Mouse (Mus musculus) left cerebral cortex, postnatal 14 days (tissue): ENCODE measurements at regions not wholly inside any gene's neighbourhood (a gene's known extent, or its start where the extent isn't known, plus 50 kb on each side); places are given as distances from the start of the nearest gene placed in this dataset.
"Not testable (repeated sequence)": the region's sequence is repeated elsewhere in the genome, so short reads cannot be mapped to it uniquely, and the experiment has no call there.

Experiments used
- DNase-seq, 2 experiments: peaks; one replicate each; pipeline ENCODE4 v3.0.0; 2021 to 2022; ENCODE audit warnings: low spot score in 2 of 2, mixed read lengths in 1 of 2
- intact Hi-C: fragments of 180-260 bp; cut with DNase I; formaldehyde crosslinking; loops from one replicate; pipeline ENCODE4 v1.15.1; 2025

DNA sequence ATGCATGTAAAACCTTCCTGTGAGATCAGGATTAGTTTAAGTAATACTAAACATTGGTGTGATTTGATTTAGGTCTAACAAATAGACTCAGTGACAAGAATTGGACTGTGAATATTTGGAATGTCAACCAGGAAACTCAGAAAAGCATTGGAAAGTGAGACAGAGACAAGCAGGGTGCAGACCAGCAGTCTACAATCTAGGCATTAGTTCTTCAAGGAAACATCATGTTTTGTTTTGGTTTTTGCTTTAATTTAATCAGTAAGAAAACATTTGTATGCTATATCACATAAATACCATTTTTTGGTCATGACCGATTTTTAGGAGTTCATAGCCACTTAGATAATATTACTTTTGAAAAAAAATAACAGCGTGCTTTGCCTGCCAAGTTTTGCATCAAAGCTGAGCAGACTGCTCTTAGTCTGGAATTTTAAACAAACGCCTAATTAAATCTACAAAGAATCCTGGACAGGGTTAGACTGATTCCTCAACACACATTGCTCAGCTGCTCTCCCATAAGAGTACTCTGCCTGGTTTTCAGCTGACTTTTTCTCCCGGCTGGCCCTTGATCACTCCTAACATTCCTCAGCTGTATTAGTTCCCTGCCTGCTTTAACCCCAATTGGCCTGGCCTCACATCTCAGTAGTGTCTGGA, 396.5 kb upstream of the Kcnh7 start:
- DNase-seq = no peak
- intact Hi-C loops = no loop called here

GRCm38 (mm10) chr2:63575172-63575571, 391.1 kb upstream of the Kcnh7 start:
- no peak for DNase-seq
- intact Hi-C loops = no loop called here

DNA sequence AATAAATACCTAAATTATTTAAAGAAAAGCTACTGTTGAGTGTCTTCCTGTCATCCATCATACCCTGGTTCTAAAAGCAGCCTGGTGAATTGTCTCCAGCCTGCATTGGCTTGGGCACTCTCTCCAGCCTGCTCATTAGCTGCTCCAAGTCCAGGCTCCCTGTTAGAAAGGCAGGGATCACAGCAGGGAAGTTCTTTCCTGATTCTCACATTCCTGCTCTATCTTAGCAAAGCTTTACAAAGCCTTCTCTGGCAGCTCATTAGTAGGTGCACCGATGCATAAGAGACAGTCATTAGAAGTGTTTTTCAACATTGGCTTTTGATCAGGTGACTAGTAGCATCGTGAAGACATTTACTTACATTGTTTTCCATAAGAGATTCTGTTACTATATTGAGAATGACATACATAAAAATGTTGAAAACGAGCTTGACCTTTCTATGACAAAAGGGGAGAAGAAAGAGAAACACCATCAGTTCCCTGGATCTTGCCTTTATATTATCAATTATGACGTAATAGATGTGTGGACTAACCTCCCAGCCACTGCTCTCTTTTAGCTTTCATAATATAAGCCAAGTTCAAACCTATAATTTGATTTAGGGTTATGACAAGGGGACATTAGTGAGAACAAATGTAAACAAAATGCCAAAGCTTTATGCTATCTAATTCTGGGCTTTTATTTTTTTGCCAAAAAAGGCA, 390.1 kb upstream of the Kcnh7 start:
- DNase-seq = no peak
- intact Hi-C loops = no loop called here

GRCm38 (mm10) chr2:63573015-63573807, 389.1 kb upstream of the Kcnh7 start:
- no peak for DNase-seq
- intact Hi-C loops = no loop called here

DNA sequence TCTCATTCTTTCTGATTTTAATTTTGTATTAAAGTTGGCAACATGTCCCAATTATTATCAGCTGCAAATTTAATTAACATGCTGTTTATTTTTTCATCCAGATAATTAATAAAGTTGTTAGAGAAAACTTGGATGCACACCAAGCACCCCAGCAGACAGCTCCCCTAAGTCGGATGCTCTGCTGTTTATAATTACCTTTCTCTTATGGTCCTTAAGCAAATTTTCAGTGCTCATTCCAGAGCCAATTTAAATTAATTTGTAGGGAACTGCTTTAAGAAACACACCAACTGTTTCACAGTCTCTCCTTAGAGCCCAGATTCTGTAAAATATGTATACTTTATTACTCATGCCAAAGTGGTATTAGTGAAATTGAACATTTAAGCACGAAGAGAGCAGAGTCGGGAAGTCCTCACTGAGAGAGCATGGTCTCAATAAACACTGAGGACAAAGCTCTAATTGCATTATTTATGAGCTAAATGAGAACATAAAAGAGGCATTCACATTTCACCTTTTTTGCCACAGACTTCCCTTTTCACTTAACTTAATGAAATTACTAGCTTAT, 372.9 kb upstream of the Kcnh7 start:
- no peak for DNase-seq
- intact Hi-C loops = no loop called here

GRCm38 (mm10) chr2:63541836-63542235, 357.7 kb upstream of the Kcnh7 start:
- DNase-seq, intact Hi-C loops: not testable (repeated sequence)

DNA sequence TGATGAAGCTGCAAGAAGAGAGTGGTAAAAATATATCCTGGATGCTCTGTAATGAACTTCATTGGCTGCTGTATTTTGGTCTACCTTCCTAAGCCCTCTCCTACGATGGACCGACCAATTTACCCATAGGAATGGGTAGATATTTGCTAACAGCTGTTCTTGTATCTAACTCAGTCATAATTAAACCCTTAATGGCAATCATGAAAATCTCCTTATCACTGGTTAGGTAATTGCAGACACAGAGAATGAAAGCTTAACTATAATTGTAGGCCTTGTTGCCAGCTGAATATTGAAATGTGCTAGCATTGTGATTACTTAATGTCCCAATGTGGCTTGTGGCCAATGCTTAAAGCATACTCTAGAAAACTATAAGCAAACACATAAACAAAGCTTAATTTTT, 334.4 kb upstream of the Kcnh7 start:
- no peak for DNase-seq
- intact Hi-C loops = loop anchor here (10.0 kb wide), 1 partner anchor 186 kb away; no protein-coding TSS in a partner anchor

DNA sequence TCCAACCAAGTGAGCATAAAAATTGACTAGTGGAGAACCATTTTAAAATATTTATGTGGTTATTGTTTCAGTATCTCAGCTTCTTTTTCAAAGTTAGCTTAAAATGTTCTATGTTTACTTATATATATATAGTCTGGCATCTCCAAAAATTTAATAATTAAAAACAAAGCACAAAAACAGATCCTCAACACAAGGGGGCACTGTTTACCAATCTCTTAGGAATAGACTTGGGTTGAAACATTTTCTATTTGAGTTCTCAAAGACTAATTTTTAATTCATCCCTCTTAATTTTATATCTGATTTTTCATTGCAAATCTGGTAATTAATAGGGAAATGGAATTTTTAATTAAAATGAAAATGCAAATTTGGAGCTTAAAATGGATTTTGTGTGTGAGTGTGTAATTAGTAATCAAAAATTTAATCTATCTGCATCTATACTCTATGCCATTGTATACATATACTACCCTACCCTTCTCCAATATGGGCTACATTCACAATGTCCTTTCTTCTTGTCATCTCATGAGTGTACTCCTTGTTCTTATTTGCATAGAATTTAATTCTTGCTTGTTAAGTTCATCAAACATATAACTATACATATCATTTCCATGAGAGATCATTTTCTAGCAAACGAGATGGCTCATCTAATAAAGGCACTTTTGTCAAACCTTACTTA, 329.6 kb upstream of the Kcnh7 start:
- intact Hi-C loops = loop anchor here (10.0 kb wide), 1 partner anchor 191 kb away; no protein-coding TSS in a partner anchor
- DNase-seq = peak; percentile 41 to 45

GRCm38 (mm10) chr2:63503939-63504338, 319.9 kb upstream of the Kcnh7 start:
- peak in 1 of 2 experiments; percentile 16 for DNase-seq
- intact Hi-C loops = loop anchor here (10.0 kb wide), 1 partner anchor 1401 kb away; no protein-coding TSS in a partner anchor

GRCm38 (mm10) chr2:63476411-63476810, 292.3 kb upstream of the Kcnh7 start:
- intact Hi-C loops = no loop called here
- no peak for DNase-seq

DNA sequence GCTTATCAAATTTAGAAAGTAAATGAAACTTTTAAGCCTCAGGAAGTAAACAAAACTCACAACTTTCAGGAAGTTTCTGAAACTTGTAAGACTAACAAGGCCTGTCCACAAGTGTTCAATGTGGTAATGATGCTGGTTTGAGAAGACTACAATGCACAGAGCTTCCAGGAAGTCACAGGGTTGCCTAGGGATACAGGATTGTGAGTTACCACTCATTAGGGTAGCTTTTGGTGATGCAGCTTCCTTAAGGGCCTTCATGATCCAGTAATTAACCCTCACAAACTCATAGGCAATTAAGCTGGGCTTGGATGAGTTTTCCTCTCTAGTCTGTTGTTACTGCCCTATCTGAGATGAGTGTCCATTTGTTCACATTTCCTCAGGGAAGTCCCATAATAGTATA, 291.2 kb upstream of the Kcnh7 start:
- no peak for DNase-seq
- intact Hi-C loops = no loop called here

- peak; percentile 59 to 80 for DNase-seq
- intact Hi-C loops = no loop called here
Measured at GRCm38 (mm10) chr2:63473699-63474098, 289.6 kb upstream of the Kcnh7 start.

DNA sequence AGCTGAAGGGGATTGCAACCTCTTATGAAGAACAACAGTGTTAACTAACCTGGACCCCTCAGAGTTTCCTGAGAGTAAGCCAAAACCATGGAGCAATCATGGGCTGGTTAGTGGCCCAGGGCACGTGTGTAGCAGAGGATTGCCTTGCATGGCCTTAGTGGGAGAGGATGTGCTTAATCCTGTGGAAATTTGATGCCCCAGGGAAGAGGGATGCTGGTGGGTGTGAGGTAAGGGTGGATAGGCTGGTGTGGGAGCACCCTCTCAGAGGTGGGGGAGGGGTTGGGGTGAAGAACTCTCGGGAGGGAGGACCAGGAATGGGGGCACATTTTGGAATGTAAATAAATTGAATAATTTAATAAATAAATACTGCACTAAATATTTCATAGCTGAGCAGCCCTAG, 288.2 kb upstream of the Kcnh7 start:
- DNase-seq = no peak
- intact Hi-C loops = no loop called here

GRCm38 (mm10) chr2:63459112-63459511, 275.0 kb upstream of the Kcnh7 start:
- intact Hi-C loops = loop anchor here (10.0 kb wide), 2 partner anchors 274 to 814 kb away; partner anchors contain the start of genes Ifih1 and Kcnh7
- DNase-seq = no peak

GRCm38 (mm10) chr2:63454263-63455011, 270.4 kb upstream of the Kcnh7 start:
- intact Hi-C loops = loop anchor here (10.0 kb wide), 2 partner anchors 270 to 810 kb away; partner anchors contain the start of genes Ifih1 and Kcnh7
- DNase-seq = peak; percentile 74 to 83

DNA sequence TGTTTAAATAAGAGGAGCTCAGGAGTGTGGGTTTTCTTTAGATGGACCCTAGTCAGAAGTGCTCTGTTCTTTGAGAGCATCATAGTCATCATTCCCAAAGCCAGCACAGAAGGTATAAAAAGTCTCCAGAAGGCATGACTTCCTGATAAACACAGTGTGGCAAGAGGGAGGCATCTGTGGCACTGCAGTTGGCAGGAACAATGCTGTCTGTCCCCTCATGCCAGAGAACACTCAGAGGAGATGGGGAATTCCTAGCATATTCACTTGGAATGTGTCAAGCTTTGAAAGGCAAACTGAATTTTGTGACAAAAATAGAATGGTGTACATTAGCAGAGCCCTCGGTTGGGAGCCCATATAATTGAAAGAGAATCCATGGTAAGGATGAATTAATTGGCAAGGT, 268.8 kb upstream of the Kcnh7 start:
- peak in 1 of 2 experiments; percentile 41 for DNase-seq
- intact Hi-C loops = loop anchor here (10.0 kb wide), 2 partner anchors 268 to 808 kb away; partner anchors contain the start of genes Ifih1 and Kcnh7

DNA sequence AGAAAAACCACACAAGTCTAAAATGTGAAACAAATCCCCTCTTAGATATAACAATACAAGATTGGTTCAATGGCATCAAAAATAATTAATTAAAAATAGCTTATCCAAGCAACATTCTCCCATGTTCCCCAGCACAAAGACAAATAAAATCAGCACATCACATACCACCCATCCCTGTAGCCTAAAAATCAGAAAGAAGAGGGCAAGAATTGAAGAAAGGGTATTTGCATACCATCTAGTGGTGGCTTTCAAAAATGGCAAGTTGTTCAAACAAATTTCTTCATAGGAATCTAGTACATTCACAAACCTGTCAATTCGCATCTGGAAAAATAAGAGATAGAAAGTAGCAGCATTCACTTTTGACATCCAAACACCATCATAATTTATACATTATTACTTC, 268.1 kb upstream of the Kcnh7 start:
- intact Hi-C loops = loop anchor here (10.0 kb wide), 2 partner anchors 267 to 807 kb away; partner anchors contain the start of genes Ifih1 and Kcnh7
- peak in 1 of 2 experiments; percentile 43 for DNase-seq

- DNase-seq = no peak
- intact Hi-C loops = no loop called here
Measured at GRCm38 (mm10) chr2:63434327-63434726, 250.2 kb upstream of the Kcnh7 start.
